Mouse (Mus musculus): ENCODE data around the gene CK137956.

DNA sequence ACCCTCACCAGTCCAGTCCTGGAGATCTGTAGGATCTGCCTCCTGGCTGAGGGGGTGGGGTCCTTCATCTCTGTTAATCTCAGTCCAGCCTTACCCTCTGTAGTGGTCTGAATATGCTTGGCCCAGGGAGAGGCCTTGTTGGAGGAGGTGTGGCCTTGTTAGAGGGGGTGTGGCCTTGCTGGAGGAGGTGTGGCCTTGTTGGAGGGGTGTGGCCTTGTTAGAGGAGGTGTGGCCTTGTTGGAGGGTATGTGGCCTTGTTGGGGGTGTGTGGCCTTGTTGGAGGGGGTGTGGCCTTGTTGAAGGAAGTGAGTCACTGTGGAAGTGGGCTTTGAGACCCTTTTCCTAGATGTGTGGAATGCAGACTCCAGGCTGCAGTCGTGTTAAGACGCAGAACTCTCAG lies 13.7 kb upstream of the CK137956 start:
- TF ChIP-seq CTCF (IDR thresholded peaks at IDR 0.05; ENCODE audit: low read depth) (no peak), EP300 (optimal IDR thresholded peaks at IDR 0.05) (no peak)
